Mouse (Mus musculus) adrenal gland, postnatal 4 days (tissue): ENCODE results near the gene Wnk1. TPM values are rescaled to one million over a fixed set of nuclear protein-coding genes. Genes with fewer than 3 reads are reported as not detected.

Source experiments
- DNase-seq, 2 experiments: peaks; one replicate each; pipeline ENCODE4 v3.0.0; 2021 to 2022; ENCODE audit warnings: low spot score in 2 of 2, mixed read lengths in 2 of 2
- microRNA-seq: library from miRNA; unstranded; fragments of <30 nt; microRNA quantifications from one replicate; pipeline ENCODE4 v1.2.0, GENCODE M21; 2021
- total RNA-seq, 2 experiments: library from RNA; stranded (reverse); gene quantifications; 2 replicates each; pipeline ENCODE4 v1.2.3; 2021

Wnk1 gene
- total RNA-seq, 2 experiments from 2014 or later = 158 to 191 TPM

DNA sequence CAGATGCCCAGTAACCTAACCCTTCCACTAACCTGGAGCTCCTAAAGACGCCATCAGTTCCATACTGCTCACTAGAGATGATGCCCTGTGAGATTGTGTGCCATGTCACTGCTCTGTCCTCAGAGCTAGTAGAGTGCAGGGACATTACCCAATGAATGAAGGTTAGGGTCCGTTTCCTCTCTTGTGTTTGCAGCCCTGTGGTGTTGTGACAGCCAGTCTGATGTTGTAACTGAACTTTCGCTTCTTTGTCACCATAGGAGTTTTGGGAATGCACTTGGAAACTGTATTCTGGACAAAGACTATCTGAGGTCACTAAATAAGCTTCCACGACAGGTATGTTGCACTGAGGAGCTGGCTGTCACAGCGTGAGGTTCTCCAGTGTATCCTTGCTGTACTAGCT lies 122.8 kb downstream of the Wnk1 start:
- no peak for DNase-seq

DNA sequence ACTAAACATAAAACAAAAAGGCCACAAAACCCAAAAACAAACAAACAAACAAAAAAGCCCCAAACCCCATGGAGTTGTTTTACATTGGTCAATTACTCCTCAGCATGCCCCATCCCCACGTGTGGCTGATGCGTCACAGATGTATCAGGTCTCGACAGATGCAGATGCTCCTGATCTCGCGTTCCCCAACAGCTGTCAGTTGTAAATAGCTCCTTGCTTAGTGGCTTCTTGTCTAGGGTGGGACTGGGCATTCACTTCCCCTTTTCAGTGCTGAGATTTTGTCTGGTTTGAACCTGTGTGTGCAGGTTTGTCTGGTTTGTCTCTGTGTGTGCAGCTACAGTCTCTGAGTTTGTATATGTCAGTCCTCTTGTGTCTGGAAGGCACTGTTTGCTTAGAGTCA lies 126.4 kb downstream of the Wnk1 start:
- DNase-seq = no peak

DNA sequence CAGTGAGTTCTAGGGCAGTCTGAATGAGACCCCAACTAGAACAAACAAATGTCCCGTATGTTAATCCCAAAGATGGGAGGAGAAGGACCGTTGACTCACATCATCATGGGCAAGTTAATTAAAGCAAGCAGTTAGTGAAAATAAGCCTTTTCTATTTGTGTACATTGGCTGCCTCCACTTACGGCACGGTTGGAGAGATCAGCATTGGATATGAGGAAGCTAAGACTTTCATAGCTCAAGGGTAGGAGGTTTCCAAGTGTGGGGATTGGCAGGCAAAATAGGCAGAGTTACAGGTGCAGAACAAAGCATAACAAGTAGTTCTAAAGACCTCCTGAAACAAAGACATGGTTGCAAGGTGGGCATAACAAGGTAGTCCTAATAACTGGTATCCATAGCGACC lies 133.0 kb downstream of the Wnk1 start:
- no peak for DNase-seq

DNA sequence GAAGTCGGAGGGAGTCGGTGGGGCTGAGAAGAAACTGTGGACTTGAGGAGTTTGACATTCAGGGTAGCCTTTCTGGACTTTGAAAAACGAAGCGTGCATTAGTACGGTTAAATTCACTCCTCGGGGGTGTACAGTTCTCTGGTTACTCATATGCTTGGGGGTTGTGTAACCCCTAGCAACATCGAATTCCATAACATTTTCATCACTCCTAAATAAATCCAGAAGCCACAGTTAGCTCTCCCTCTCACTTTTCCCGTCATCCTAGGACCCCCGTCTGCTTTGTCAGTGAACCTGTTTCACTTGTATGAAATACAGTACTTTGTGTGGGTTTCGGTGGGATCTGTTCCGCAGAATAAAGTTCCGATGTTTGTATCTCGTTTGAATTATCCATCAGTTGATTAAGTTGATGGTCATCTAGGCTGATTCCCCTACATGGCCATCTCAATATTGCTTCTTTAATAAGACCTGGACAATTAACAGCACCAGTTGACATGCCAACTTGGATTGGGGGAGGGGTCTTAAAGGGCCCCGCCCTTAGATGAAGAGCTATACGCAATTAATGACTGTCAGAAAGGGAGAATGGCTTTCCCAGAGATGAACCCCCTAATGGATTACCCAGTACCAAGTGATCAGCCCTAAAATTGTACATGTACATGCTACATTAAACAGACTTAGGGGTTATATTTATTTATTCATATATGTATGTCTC lies 135.2 kb downstream of the Wnk1 start:
- no peak for DNase-seq

DNA sequence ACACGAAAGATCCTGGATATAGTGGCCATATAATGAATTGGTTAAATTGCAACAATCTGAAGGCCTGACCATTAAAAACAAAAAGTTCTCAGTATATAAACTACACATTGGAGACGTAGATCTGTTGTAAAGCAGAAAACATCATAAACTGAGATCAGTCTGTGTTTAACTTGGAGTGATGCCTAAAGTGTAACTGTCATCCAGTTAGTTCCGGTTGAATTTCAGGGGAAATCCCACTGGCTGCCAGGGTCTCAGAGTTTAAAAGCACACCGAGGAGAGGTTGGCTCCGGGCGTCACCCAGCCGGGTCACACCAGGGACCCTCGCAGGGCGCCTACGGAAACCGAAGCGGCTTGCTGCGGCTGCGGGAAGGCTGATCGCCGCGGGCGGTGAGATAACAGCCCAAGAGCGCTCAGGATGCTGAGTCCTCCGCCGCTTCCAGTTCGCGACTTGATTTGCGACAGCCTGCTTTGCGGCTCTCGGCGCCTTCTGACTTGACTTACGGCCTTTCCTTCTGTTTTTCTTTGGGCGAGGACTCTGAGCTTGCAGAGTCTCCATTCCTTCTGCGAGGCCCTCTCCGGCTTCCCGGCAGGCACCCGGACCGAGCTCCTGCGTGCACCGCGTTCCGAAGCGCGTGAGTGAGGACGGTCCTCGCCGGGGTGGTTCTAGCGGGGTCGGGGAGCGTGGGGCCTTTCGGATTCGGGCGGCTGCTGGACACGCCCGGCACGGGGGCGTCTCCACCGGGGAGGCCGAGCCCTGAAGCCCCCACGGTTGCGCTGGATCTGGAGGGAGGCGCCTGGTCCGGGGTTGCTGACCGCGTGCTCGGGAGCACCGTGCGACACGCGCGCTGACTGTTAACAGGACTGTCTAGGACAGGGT lies 136.0 kb downstream of the Wnk1 start, which contains the start of gene Rad52:
Gene Rad52, plus strand, starts transcription at position 495 of the 877 bp plus-strand sequence.
- DNase-seq = peak; percentile 49 to 75

DNA sequence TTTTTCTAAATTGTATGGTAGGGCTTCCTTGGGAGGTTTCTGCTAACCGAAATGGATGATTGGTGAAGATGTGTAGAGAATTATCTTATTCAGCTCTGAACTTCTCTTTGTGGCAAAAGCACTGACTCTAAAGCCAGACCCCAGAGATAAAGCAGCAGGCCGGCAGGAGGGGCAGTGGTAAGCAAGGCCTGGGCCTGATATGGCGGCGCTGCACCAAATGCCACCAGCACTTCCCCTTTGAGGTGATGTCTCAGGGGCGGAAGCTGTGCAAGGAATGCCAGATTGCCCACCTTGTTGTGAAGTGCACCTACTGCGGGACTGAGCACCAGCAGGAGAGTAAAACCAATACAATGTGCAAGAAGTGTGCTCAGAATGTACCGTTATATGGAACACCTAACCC lies 145.8 kb downstream of the Wnk1 start:
- DNase-seq = no peak

DNA sequence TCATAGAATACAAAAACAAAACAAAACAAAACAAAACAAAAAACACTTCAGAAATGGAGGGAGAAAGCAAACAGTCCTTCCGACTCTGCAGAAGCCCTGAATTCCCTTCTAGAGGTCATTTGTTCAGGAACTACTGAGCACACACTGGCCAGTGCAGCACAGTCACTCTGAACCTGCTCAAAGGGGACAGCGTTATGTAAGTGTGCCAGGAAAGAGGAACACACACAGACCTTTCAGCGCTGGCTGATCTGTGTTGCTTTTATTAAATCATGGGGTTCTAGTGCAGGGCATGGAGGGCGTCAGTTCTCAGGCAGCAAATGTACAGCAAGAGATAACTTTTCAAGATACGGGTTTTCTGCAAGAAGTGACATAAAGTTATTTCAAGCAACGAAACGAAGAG lies 155.3 kb downstream of the Wnk1 start:
- DNase-seq = no peak

Small RNA genes within 50 kb of the gene (microRNA-seq; reads per million reads assigned to microRNA genes)
- not detected for gene Mir706

Other genes with a start within 250 kb of the Wnk1 start
- gene Erc1, start 190.5 kb downstream of the Wnk1 start, total RNA-seq = 10 to 100 TPM; 25.3 to 30.1 TPM
- gene Rad52, start 136.0 kb downstream of the Wnk1 start, total RNA-seq = 10 to 100 TPM; 23.6 to 27.1 TPM
- gene Ninj2, start 54.7 kb upstream of the Wnk1 start, total RNA-seq = not detected